Mouse (Mus musculus): Measurements from ENCODE around the gene Ptprn2. TPM values are rescaled to one million over a fixed set of nuclear protein-coding genes. Genes with fewer than 3 reads are reported as not detected.

Ptprn2 gene
- polyA plus RNA-seq, 1 experiment from 2014 or later: 0.08 TPM

GRCm38 (mm10) chr12:116805129-116805809 lies 319.7 kb downstream of the Ptprn2 start:
- no peak overlapping the region for H3K9ac ChIP-seq
- H3K9me3 ChIP-seq: no peaks in the 10 kb centered on the region
- no peaks in the 10 kb centered on the region for H3K27me3 ChIP-seq
- no peak for ATAC-seq (ENCODE audit: insufficient number of reproducible peaks, insufficient read depth, low FRiP score, low TSS enrichment, low read depth)
- H3K27ac ChIP-seq: no peak overlapping the region
- no peaks in the 10 kb centered on the region for H3K4me1 ChIP-seq
- no peak overlapping the region for H3K4me2 ChIP-seq
- no peaks in the 10 kb centered on the region for H3K36me3 ChIP-seq
- 72% methylated on average over 2 of the region's 2 CpGs for WGBS
- H3K4me3 ChIP-seq: no peak overlapping the region

GRCm38 (mm10) chr12:116806089-116806488 lies 320.6 kb downstream of the Ptprn2 start:
- WGBS: 88% methylated on average over 2 of the region's 2 CpGs
- no peak for ATAC-seq (ENCODE audit: insufficient number of reproducible peaks, insufficient read depth, low FRiP score, low TSS enrichment, low read depth)
- no peaks in the 10 kb centered on the region for H3K4me1 ChIP-seq

GRCm38 (mm10) chr12:116813012-116813411 lies 327.5 kb downstream of the Ptprn2 start:
- no peak for ATAC-seq (ENCODE audit: insufficient number of reproducible peaks, insufficient read depth, low FRiP score, low TSS enrichment, low read depth)
- Histone ChIP-seq H3K36me3 (no peaks in the 10 kb centered on the region), H3K27ac (no peak overlapping the region), H3K4me1 (no peaks in the 10 kb centered on the region), H3K4me3 (no peak overlapping the region), H3K4me2 (no peak overlapping the region), H3K9me3 (no peaks in the 10 kb centered on the region), H3K9ac (no peak overlapping the region), H3K27me3 (no peaks in the 10 kb centered on the region)
- WGBS: 83% methylated on average over 5 of the region's 5 CpGs

More at GRCm38 (mm10) chr12:116806089-116806488, 320.6 kb downstream of the Ptprn2 start:
- H3K27ac ChIP-seq: no peak overlapping the region
- H3K9me3 ChIP-seq: no peaks in the 10 kb centered on the region
- no peaks in the 10 kb centered on the region for H3K36me3 ChIP-seq
- H3K27me3 ChIP-seq: no peaks in the 10 kb centered on the region
- no peak overlapping the region for H3K4me2 ChIP-seq
- H3K4me3 ChIP-seq: no peak overlapping the region
- no peak overlapping the region for H3K9ac ChIP-seq

- 83% methylated on average over 2 of the region's 2 CpGs for WGBS
- Histone ChIP-seq H3K4me2 (no peak overlapping the region), H3K4me3 (no peak overlapping the region), H3K4me1 (no peaks in the 10 kb centered on the region), H3K36me3 (no peaks in the 10 kb centered on the region), H3K9ac (no peak overlapping the region), H3K27ac (no peak overlapping the region), H3K9me3 (no peaks in the 10 kb centered on the region), H3K27me3 (no peaks in the 10 kb centered on the region)
- no peak for ATAC-seq (ENCODE audit: insufficient number of reproducible peaks, insufficient read depth, low FRiP score, low TSS enrichment, low read depth)
Measured at GRCm38 (mm10) chr12:116819836-116820235, 334.3 kb downstream of the Ptprn2 start.

GRCm38 (mm10) chr12:116823341-116823740 lies 337.8 kb downstream of the Ptprn2 start:
- 83% methylated on average over 3 of the region's 3 CpGs for WGBS
- Histone ChIP-seq H3K36me3 (no peaks in the 10 kb centered on the region), H3K9ac (no peak overlapping the region)

GRCm38 (mm10) chr12:116827748-116828147 lies 342.2 kb downstream of the Ptprn2 start:
- Histone ChIP-seq H3K9me3 (no peaks in the 10 kb centered on the region), H3K4me1 (no peaks in the 10 kb centered on the region), H3K36me3 (no peaks in the 10 kb centered on the region), H3K27me3 (no peaks in the 10 kb centered on the region), H3K9ac (no peak overlapping the region), H3K27ac (no peak overlapping the region), H3K4me3 (no peak overlapping the region), H3K4me2 (no peak overlapping the region)
- no peak for ATAC-seq (ENCODE audit: insufficient number of reproducible peaks, insufficient read depth, low FRiP score, low TSS enrichment, low read depth)
- 43% methylated on average over 7 of the region's 7 CpGs for WGBS

More at GRCm38 (mm10) chr12:116823341-116823740, 337.8 kb downstream of the Ptprn2 start:
- ATAC-seq (ENCODE audit: insufficient number of reproducible peaks, insufficient read depth, low FRiP score, low TSS enrichment, low read depth): no peak
- Histone ChIP-seq H3K27ac (no peak overlapping the region), H3K4me2 (no peak overlapping the region), H3K9me3 (no peaks in the 10 kb centered on the region), H3K4me3 (no peak overlapping the region), H3K27me3 (no peaks in the 10 kb centered on the region), H3K4me1 (no peaks in the 10 kb centered on the region)

- H3K27me3 ChIP-seq: no peaks in the 10 kb centered on the region
- H3K9me3 ChIP-seq: no peaks in the 10 kb centered on the region; the same call in 1 of the 2 replicates
- no peaks in the 10 kb centered on the region for H3K4me1 ChIP-seq
- H3K36me3 ChIP-seq: no peaks in the 10 kb centered on the region
- H3K9ac ChIP-seq: no peak overlapping the region
- H3K4me2 ChIP-seq: no peak overlapping the region
- H3K4me3 ChIP-seq: no peak overlapping the region
- ATAC-seq (ENCODE audit: insufficient number of reproducible peaks, insufficient read depth, low FRiP score, low TSS enrichment, low read depth): no peak
- H3K27ac ChIP-seq: no peak overlapping the region
- 80% methylated on average over 3 of the region's 3 CpGs for WGBS
Measured at GRCm38 (mm10) chr12:116838611-116839192, 353.2 kb downstream of the Ptprn2 start.

- no peak for ATAC-seq (ENCODE audit: insufficient number of reproducible peaks, insufficient read depth, low FRiP score, low TSS enrichment, low read depth)
- Histone ChIP-seq H3K9me3 (no peaks in the 10 kb centered on the region), H3K4me2 (no peak overlapping the region), H3K27ac (no peak overlapping the region), H3K36me3 (no peaks in the 10 kb centered on the region), H3K4me3 (no peak overlapping the region), H3K9ac (no peak overlapping the region), H3K27me3 (no peaks in the 10 kb centered on the region), H3K4me1 (no peaks in the 10 kb centered on the region)
- WGBS: 74% methylated on average over 8 of the region's 8 CpGs
Measured at GRCm38 (mm10) chr12:116842723-116843272, 357.3 kb downstream of the Ptprn2 start.

GRCm38 (mm10) chr12:116846220-116846619 lies 360.7 kb downstream of the Ptprn2 start:
- Histone ChIP-seq H3K4me1 (no peaks in the 10 kb centered on the region), H3K4me3 (no peak overlapping the region), H3K27ac (no peak overlapping the region), H3K9ac (no peak overlapping the region), H3K27me3 (no peaks in the 10 kb centered on the region), H3K4me2 (no peak overlapping the region), H3K36me3 (no peaks in the 10 kb centered on the region), H3K9me3 (no peaks in the 10 kb centered on the region)
- no peak for ATAC-seq (ENCODE audit: insufficient number of reproducible peaks, insufficient read depth, low FRiP score, low TSS enrichment, low read depth)

GRCm38 (mm10) chr12:116847021-116847420 lies 361.5 kb downstream of the Ptprn2 start:
- no peak overlapping the region for H3K4me2 ChIP-seq
- no peaks in the 10 kb centered on the region for H3K9me3 ChIP-seq
- no peaks in the 10 kb centered on the region for H3K4me1 ChIP-seq
- WGBS: 75% methylated on average over 4 of the region's 4 CpGs
- H3K27me3 ChIP-seq: no peaks in the 10 kb centered on the region
- no peak overlapping the region for H3K4me3 ChIP-seq
- ATAC-seq (ENCODE audit: insufficient number of reproducible peaks, insufficient read depth, low FRiP score, low TSS enrichment, low read depth): no peak
- no peaks in the 10 kb centered on the region for H3K36me3 ChIP-seq
- no peak overlapping the region for H3K9ac ChIP-seq
- no peak overlapping the region for H3K27ac ChIP-seq

- Histone ChIP-seq H3K4me2 (no peak overlapping the region), H3K9me3 (no peaks in the 10 kb centered on the region), H3K27ac (no peak overlapping the region), H3K9ac (no peak overlapping the region), H3K27me3 (no peaks in the 10 kb centered on the region), H3K36me3 (no peaks in the 10 kb centered on the region), H3K4me1 (no peaks in the 10 kb centered on the region), H3K4me3 (no peak overlapping the region)
- no peak for ATAC-seq (ENCODE audit: insufficient number of reproducible peaks, insufficient read depth, low FRiP score, low TSS enrichment, low read depth)
- WGBS: 40% methylated on average over 7 of the region's 7 CpGs
Measured at GRCm38 (mm10) chr12:116856307-116856706, 370.8 kb downstream of the Ptprn2 start.

- no peaks in the 10 kb centered on the region for H3K27me3 ChIP-seq
- ATAC-seq (ENCODE audit: insufficient number of reproducible peaks, insufficient read depth, low FRiP score, low TSS enrichment, low read depth): no peak
- H3K27ac ChIP-seq: no peak overlapping the region
- no peaks in the 10 kb centered on the region for H3K9me3 ChIP-seq
- 88% methylated on average over 4 of the region's 4 CpGs for WGBS
- H3K4me3 ChIP-seq: no peak overlapping the region
- H3K9ac ChIP-seq: no peak overlapping the region
- no peak overlapping the region for H3K4me2 ChIP-seq
- no peaks in the 10 kb centered on the region for H3K36me3 ChIP-seq
- H3K4me1 ChIP-seq: no peaks in the 10 kb centered on the region
Measured at GRCm38 (mm10) chr12:116861360-116862017, 376.0 kb downstream of the Ptprn2 start.

Data from embryonic facial prominence, embryonic 13.5 days (tissue).